In genomic region chr19:47579788-47580631, GRCm38 (mm10) we compare ENCODE assay signal across 8 mouse cellular contexts. TPM values are rescaled to one million over a fixed set of nuclear protein-coding genes. Genes with fewer than 3 reads are reported as not detected.
DNase-seq lines count a peak whose midpoint lies in the region; ATAC-seq lines count a peak whose summit lies in the region.

No protein-coding gene starts in this region.

- H3K27me3 ChIP-seq in limb, embryonic 10.5 days (ENCODE audit: low read depth, poor library complexity, severe bottlenecking), result no peaks in the 10 kb centered on the region
- no peaks in the 10 kb centered on the region for H3K27me3 ChIP-seq in midbrain, embryonic 11.5 days (ENCODE audit: control insufficient read depth, insufficient read depth, low read length)
- no peaks in the 10 kb centered on the region for H3K27me3 ChIP-seq in stomach, embryonic 15.5 days (replicated peaks)

- peak overlapping the region; percentile 93 for H3K9ac ChIP-seq in midbrain, embryonic 11.5 days (ENCODE audit: low read length)
- peak overlapping the region; percentile 94 for H3K9ac ChIP-seq in stomach, embryonic 15.5 days

- H3K27ac ChIP-seq in limb, embryonic 10.5 days, result peak overlapping the region; percentile 95
- H3K27ac ChIP-seq in midbrain, embryonic 11.5 days (ENCODE audit: low read depth, low read length), result peak overlapping the region; percentile 72
- H3K27ac ChIP-seq in stomach, embryonic 15.5 days, result peak overlapping the region; percentile 96

- peak overlapping the region; percentile 83 for H3K4me2 ChIP-seq in midbrain, embryonic 11.5 days
- H3K4me2 ChIP-seq in stomach, embryonic 15.5 days, result peak overlapping the region; percentile 61

- DNase-seq in frontal cortex, postnatal 36 days (ENCODE audit: low spot score in 2 of 2), result peak; percentile 11 to 17
- no peak for DNase-seq in frontal cortex, postnatal 25 days (ENCODE audit: low spot score in 2 of 2)
- DNase-seq in adrenal gland, postnatal 36 days, result peak; percentile 42 to 64
- DNase-seq in heart, postnatal 25 days (ENCODE audit: low spot score), result peak; percentile 7
- DNase-seq in limb, embryonic 10.5 days (ENCODE audit: low spot score), result peak; percentile 65
- DNase-seq in midbrain, embryonic 11.5 days (ENCODE audit: low spot score, missing footprints), result peak; percentile 96

- H3K4me1 ChIP-seq in limb, embryonic 10.5 days, result peaks cover 30% of the 10 kb centered on the region
- H3K4me1 ChIP-seq in midbrain, embryonic 11.5 days (ENCODE audit: control insufficient read depth, insufficient read depth, low read length), result peaks cover 17% of the 10 kb centered on the region
- peaks cover 7% of the 10 kb centered on the region; the same call in 1 of the 2 replicates for H3K4me1 ChIP-seq in stomach, embryonic 15.5 days

- H3K9me3 ChIP-seq in limb, embryonic 10.5 days (replicated peaks), result no peaks in the 10 kb centered on the region
- H3K9me3 ChIP-seq in midbrain, embryonic 11.5 days (ENCODE audit: control insufficient read depth, low read length), result no peaks in the 10 kb centered on the region
- no peaks in the 10 kb centered on the region for H3K9me3 ChIP-seq in stomach, embryonic 15.5 days

- intact Hi-C loops in heart, postnatal 25 days (cut with DNase I), result loop anchor here (1.0 to 5.0 kb wide), 4 partner anchors 37 to 151 kb away; partner anchors contain the start of genes Sfr1 and Stn1

- H3K36me3 ChIP-seq in limb, embryonic 10.5 days, result no peaks in the 10 kb centered on the region
- H3K36me3 ChIP-seq in midbrain, embryonic 11.5 days (ENCODE audit: control insufficient read depth, insufficient read depth, low read length), result no peaks in the 10 kb centered on the region
- H3K36me3 ChIP-seq in stomach, embryonic 15.5 days, result no peaks in the 10 kb centered on the region

- WGBS in limb, embryonic 10.5 days, result 4% methylated on average over 96 of the region's 96 CpGs
- under 1% methylated on average over 83 of the region's 96 CpGs for WGBS in midbrain, embryonic 11.5 days
- under 1% methylated on average over 69 of the region's 96 CpGs for WGBS in stomach, embryonic 15.5 days

- peak overlapping the region; percentile 82 for H3K4me3 ChIP-seq in limb, embryonic 10.5 days
- H3K4me3 ChIP-seq in midbrain, embryonic 11.5 days (ENCODE audit: low read depth, low read length), result peak overlapping the region; percentile 85
- peak overlapping the region; percentile 81 for H3K4me3 ChIP-seq in stomach, embryonic 15.5 days (replicated peaks)

- peak; percentile 40 for ATAC-seq in erythroblast, adult 5-6 weeks (replicated peaks; ENCODE audit: low FRiP score, poor library complexity, severe bottlenecking)
- ATAC-seq in midbrain, embryonic 11.5 days (ENCODE audit: low FRiP score), result peak; percentile 79
- peak; percentile 40 for ATAC-seq in stomach, embryonic 15.5 days (ENCODE audit: insufficient read depth, low FRiP score, low read depth)

RNA-seq across cellular contexts. Expression of gene Slk, which starts 0.5 kb away (rescaled TPM):
- 10 to 100 TPM; 38.1 to 46.8 TPM for total RNA-seq in adrenal gland, postnatal 36 days (2021)
- total RNA-seq in erythroblast, adult 5-6 weeks (2015; ENCODE audit: low replicate concordance), result 74.0 and 81.3 TPM in 2 replicates
- 96.8 and 148 TPM in 2 replicates for total RNA-seq in erythroblast, adult 5-6 weeks (2017; ENCODE audit: low replicate concordance)
- 10 to 100 TPM; 84.7 to 94.1 TPM for total RNA-seq in heart, postnatal 25 days (2021)
- polyA plus RNA-seq in limb, embryonic 10.5 days (2016; fragmentation: Nextera tagmentation; extraction: Ambion mirVana), result 8.3 and 9.1 TPM in 2 replicates
- polyA plus RNA-seq in midbrain, embryonic 11.5 days (2014; fragmentation: Nextera tagmentation; extraction: Ambion mirVana), result 10.4 and 11.3 TPM in 2 replicates
- 20.1 TPM in 2 replicates for polyA plus RNA-seq in stomach, embryonic 15.5 days (2015; fragmentation: Nextera tagmentation; extraction: Ambion mirVana)

RNA-seq across cellular contexts. Expression of gene Stn1, which starts 42.7 kb away (rescaled TPM):
- total RNA-seq in adrenal gland, postnatal 36 days (2021), result 10 to 100 TPM; 12.9 to 14.7 TPM
- total RNA-seq in erythroblast, adult 5-6 weeks (2015; ENCODE audit: low replicate concordance), result 3.8 TPM in 2 replicates
- 7.1 and 8.2 TPM in 2 replicates for total RNA-seq in erythroblast, adult 5-6 weeks (2017; ENCODE audit: low replicate concordance)
- 10 to 100 TPM; 17.8 to 18.9 TPM for total RNA-seq in heart, postnatal 25 days (2021)
- polyA plus RNA-seq in limb, embryonic 10.5 days (2016; fragmentation: Nextera tagmentation; extraction: Ambion mirVana), result 62.3 and 74.5 TPM in 2 replicates
- 43.9 and 49.1 TPM in 2 replicates for polyA plus RNA-seq in midbrain, embryonic 11.5 days (2014; fragmentation: Nextera tagmentation; extraction: Ambion mirVana)
- polyA plus RNA-seq in stomach, embryonic 15.5 days (2015; fragmentation: Nextera tagmentation; extraction: Ambion mirVana), result 52.7 and 55.8 TPM in 2 replicates

Comparison
In these comparisons a context has a peak if more than half of its experiments do, and no peak if none do; other contexts are left out.
1. DNase-seq: peak in frontal cortex, postnatal 36 days (2 of 2), adrenal gland, postnatal 36 days (2 of 2), heart, postnatal 25 days (single experiment), limb, embryonic 10.5 days (single experiment) and midbrain, embryonic 11.5 days (single experiment); none in frontal cortex, postnatal 25 days (0 of 2).
2. Peak in every context shown above with its lines, with median percentiles within 50 percentile points of each other: ATAC-seq, H3K27ac ChIP-seq and H3K4me3 ChIP-seq.